Mouse (Mus musculus) gastrocnemius, postnatal 4 days (tissue): Measurements from ENCODE around the gene Crygb. TPM values are rescaled to one million over a fixed set of nuclear protein-coding genes. Genes with fewer than 3 reads are reported as not detected.
"Not testable (repeated sequence)": the region's sequence is repeated elsewhere in the genome, so short reads cannot be mapped to it uniquely, and the experiment has no call there.

ENCODE experiments used
- DNase-seq, 2 experiments: peaks; one replicate each; pipeline ENCODE4 v3.0.0; 2021 to 2022; ENCODE audit warnings: low spot score in 2 of 2, mixed read lengths in 2 of 2
- total RNA-seq, 2 experiments: library from RNA; stranded (reverse); gene quantifications; 2 replicates each; pipeline ENCODE4 v1.2.3; 2021

Crygb gene
- total RNA-seq, 2 experiments from 2014 or later: not detected

- DNase-seq: no peak
These were observed 8.5 kb downstream of the Crygb start, which contains the start of gene Crygc for GRCm38 (mm10) chr1:65073589-65073988. Gene Crygc (minus strand): TSS chr1:65073689.

GRCm38 (mm10) chr1:65067842-65068241 lies 14.2 kb downstream of the Crygb start:
- no peak for DNase-seq

- DNase-seq: no peak
These were observed 17.9 kb downstream of the Crygb start for GRCm38 (mm10) chr1:65064201-65064600.

- no peak for DNase-seq
These were observed 18.7 kb downstream of the Crygb start, which contains the start of gene Crygd for GRCm38 (mm10) chr1:65063352-65063751. Gene Crygd (minus strand): TSS chr1:65063452.

- DNase-seq: no peak
These were observed 29.9 kb downstream of the Crygb start for GRCm38 (mm10) chr1:65052140-65052539.

- no peak for DNase-seq
These were observed 30.4 kb downstream of the Crygb start for GRCm38 (mm10) chr1:65051696-65052095.

- not testable (repeated sequence) for DNase-seq
These were observed 31.1 kb downstream of the Crygb start, which contains the start of gene Cryge for GRCm38 (mm10) chr1:65050952-65051351. Gene Cryge (minus strand): TSS chr1:65051149.

- DNase-seq: peak in 1 of 2 experiments; percentile 45
These were observed 33.3 kb downstream of the Crygb start for GRCm38 (mm10) chr1:65048781-65049180.

- no peak for DNase-seq
These were observed 35.5 kb downstream of the Crygb start for GRCm38 (mm10) chr1:65046401-65047109.

GRCm38 (mm10) chr1:65043433-65043832 lies 38.7 kb downstream of the Crygb start:
- no peak for DNase-seq

GRCm38 (mm10) chr1:65041837-65042236 lies 40.3 kb downstream of the Crygb start:
- no peak for DNase-seq

- no peak for DNase-seq
These were observed 41.3 kb downstream of the Crygb start for GRCm38 (mm10) chr1:65040806-65041205.

- no peak for DNase-seq
These were observed 42.4 kb downstream of the Crygb start for GRCm38 (mm10) chr1:65039679-65040078.

- no peak for DNase-seq
These were observed 44.5 kb downstream of the Crygb start for GRCm38 (mm10) chr1:65037542-65037941.

GRCm38 (mm10) chr1:65035513-65035912 lies 46.6 kb downstream of the Crygb start:
- DNase-seq: no peak

GRCm38 (mm10) chr1:65032641-65033040 lies 49.4 kb downstream of the Crygb start, which contains the start of gene Akr1cl:
Gene Akr1cl (minus strand): TSS chr1:65032759.
- no peak for DNase-seq

Other genes starting within 250 kb of the Crygb start
- 1 to 10 TPM; 6.5 to 7.0 TPM for gene Plekhm3, start 125.5 kb downstream of the Crygb start, total RNA-seq
- gene Akr1cl, start 49.5 kb downstream of the Crygb start, total RNA-seq: not detected
- gene Cryge, start 31.1 kb downstream of the Crygb start, total RNA-seq: not detected
- not detected for gene Crygd, start 18.8 kb downstream of the Crygb start, total RNA-seq
- gene Crygc, start 8.6 kb downstream of the Crygb start, total RNA-seq: not detected
- not detected for gene Cryga, start 21.1 kb upstream of the Crygb start, total RNA-seq
- gene Gm28845, start 37.3 kb upstream of the Crygb start, total RNA-seq: not detected
- not detected for gene D630023F18Rik, start 40.9 kb upstream of the Crygb start, total RNA-seq
- 10 to 100 TPM; 58.4 to 60.6 TPM for gene Idh1, start 104.2 kb upstream of the Crygb start, total RNA-seq
- 10 to 100 TPM; 16.4 to 18.6 TPM for gene Pikfyve, start 104.4 kb upstream of the Crygb start, total RNA-seq
- gene Pth2r, start 199.8 kb upstream of the Crygb start, total RNA-seq: not detected